Mouse (Mus musculus) gastrocnemius, adult 18-20 months (tissue): ENCODE data around the gene Mgat5. TPM values are rescaled to one million over a fixed set of nuclear protein-coding genes. Genes with fewer than 3 reads are reported as not detected.

ENCODE experiments used
- DNase-seq: peaks from one replicate; pipeline ENCODE4 v3.0.0; 2021; ENCODE audit warnings: low spot score
- total RNA-seq, 2 experiments: library from RNA; stranded (reverse); gene quantifications; 2 replicates each; pipeline ENCODE4 v1.2.3; 2021

Gene Mgat5
- total RNA-seq, 2 experiments from 2014 or later: 0.78 to 1.4 TPM

DNA sequence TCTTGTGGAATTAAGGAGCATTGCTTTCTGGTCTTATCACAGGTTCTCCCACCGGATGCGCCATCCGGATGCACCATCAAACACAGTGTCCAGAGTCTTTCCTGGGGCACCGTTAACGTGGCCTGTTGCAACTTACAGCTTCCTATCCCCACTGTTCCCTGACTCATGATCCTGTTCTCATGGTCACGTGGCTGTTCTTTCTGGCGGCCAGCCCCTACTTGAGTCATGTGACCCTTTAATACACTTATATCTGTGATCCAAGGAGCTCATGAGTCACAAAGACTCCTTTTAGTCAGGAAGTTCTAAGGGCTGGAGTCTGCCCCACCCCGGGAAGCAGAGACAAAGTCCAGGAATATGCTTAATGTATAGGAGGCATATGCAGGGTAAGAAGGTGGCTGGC is 52.2 kb downstream of the Mgat5 start:
- no peak for DNase-seq

- no peak for DNase-seq
Observed at GRCm38 (mm10) chr1:127259669-127260068, 54.9 kb downstream of the Mgat5 start.

DNA sequence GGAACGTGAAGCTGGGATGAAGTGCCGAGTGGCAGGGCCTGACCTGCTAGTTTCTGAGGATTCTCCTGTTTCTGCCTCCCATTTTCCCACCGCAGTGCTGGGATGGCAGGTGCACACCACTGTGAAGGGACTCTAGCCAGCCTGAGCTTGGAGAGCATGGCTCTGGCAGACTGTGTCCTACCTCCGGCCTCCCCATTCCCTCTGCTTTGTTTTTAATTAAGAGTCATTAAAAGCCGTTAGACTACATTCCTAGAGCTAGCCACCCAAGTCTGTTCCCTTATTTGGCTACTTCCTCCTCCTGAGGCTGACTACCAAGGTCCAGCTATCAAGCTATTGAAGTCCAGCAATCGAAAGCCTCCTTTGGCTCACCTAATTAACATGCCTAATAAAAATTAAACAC is 56.2 kb downstream of the Mgat5 start:
- no peak for DNase-seq

- no peak for DNase-seq
Observed at GRCm38 (mm10) chr1:127262170-127262837, 57.5 kb downstream of the Mgat5 start.

DNA sequence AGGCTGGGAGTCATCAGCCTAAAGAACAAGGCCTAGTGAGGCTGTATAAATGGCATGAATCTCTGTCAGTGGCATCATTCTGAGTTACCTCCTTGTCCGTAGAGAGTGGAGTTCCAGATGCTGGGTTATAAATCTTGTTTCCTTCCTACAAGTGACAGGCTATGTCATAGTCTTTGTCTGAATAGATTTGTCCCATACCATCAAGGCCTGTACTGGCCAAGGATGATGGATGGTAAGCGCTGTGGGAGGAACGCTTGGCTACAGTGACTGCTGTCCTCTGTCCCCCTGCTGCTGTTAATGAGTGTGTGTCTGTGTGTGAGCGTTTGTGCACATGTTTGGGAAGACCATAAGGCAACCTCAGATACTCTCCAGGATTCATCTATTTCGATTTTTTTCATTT is 63.2 kb downstream of the Mgat5 start:
- DNase-seq: no peak

DNA sequence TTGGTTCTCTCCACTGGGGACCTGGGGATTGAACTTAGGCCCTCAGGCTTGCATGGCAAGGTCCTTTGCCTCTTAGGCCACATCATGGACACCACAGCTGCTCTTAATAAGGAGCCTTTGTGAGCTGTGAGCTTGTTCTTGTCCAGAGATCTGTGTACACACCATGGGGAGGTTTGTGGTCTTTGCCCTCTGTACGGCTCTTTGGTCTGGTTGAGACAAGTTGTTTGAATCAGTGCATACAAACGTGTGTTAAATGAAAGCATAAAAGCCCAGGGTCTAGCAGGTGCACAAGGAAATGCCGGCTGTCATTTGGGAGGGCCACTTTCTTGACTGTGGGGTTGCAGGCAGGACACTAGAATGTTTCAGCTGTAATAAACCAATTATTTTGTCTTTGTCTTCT is 64.5 kb downstream of the Mgat5 start:
- DNase-seq: no peak

- DNase-seq: no peak
Observed at GRCm38 (mm10) chr1:127270273-127271020, 65.6 kb downstream of the Mgat5 start.

GRCm38 (mm10) chr1:127271156-127271555 is 66.3 kb downstream of the Mgat5 start:
- DNase-seq: no peak

GRCm38 (mm10) chr1:127273363-127273762 is 68.5 kb downstream of the Mgat5 start:
- no peak for DNase-seq

DNA sequence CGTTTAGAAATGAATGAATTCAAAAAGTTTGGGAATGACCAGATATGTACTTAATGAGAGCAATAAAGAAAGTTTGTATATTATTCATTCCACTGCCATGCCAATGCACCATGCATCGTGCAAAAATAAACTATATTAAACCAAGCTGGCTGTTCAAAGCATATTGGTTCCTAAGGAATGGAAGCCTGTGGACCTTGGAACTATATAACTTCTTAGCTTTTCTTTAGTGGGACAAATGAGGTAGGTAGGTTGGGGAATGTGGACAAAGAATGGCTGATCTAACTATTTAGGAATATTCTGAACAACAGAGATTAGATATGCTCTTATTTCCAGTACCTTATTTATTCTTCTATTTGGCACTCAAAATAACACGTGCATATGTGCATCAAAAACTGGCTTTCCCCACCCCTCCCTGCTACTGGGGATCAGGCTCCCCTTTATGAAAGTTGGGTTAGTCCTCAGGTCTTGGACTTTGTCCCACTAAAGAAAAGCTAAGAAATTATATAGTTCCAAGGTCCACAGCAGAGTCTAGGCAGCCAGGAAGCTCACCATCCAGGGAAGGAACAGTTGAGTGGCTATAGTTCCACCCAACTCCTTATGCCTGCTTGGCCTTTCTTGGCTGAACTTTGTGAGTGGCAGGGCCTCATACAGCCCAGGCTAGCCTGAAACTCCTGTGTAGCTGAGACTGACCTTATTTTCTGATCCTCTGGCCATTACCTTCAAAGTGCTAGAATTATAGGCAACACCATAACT is 70.9 kb downstream of the Mgat5 start:
- no peak for DNase-seq

- no peak for DNase-seq
Observed at GRCm38 (mm10) chr1:127278067-127278466, 73.3 kb downstream of the Mgat5 start.

GRCm38 (mm10) chr1:127280256-127280655 is 75.4 kb downstream of the Mgat5 start:
- no peak for DNase-seq

GRCm38 (mm10) chr1:127284975-127285374 is 80.2 kb downstream of the Mgat5 start:
- DNase-seq: no peak

GRCm38 (mm10) chr1:127287505-127287904 is 82.7 kb downstream of the Mgat5 start:
- DNase-seq: no peak

DNA sequence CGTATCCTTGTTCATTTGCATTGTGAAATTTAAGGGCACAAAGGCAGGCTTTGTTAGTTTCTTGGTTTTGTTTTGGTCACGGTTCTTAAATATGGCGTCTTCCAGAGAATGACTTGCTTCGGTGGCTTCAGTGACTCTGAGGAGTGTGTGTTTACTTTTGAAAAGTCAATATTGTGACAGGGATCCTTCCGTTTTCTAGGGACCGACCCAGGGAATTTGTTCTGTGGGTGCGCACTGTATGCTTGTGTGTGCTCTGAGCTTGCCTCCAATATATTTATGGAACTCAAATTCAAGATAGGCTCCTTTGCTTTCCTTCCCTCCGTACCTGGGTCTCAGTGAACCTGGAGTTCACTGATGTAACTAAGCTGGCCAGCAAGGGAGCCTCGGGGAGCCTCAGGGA is 86.1 kb downstream of the Mgat5 start:
- no peak for DNase-seq

DNA sequence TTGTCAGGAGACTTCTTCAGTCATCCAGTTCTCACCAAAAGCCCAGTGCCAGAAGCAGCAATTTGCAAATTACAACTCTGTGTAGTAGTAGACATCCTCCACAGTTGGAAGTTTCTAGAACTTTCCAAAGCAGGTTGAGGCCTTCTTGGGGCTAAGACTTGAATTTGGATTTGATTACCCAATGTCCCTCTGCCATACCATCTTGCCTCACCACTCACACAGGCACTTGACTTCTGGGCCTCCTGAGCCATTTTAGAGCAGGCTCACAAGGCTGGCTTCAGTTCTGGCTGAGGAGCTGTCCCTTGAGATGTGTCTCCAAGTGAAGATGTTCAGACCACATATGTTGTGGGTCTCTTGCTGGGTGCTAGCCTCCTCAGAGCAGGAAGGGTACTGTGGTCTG is 86.9 kb downstream of the Mgat5 start:
- no peak for DNase-seq

GRCm38 (mm10) chr1:127293286-127293685 is 88.5 kb downstream of the Mgat5 start:
- DNase-seq: no peak

DNA sequence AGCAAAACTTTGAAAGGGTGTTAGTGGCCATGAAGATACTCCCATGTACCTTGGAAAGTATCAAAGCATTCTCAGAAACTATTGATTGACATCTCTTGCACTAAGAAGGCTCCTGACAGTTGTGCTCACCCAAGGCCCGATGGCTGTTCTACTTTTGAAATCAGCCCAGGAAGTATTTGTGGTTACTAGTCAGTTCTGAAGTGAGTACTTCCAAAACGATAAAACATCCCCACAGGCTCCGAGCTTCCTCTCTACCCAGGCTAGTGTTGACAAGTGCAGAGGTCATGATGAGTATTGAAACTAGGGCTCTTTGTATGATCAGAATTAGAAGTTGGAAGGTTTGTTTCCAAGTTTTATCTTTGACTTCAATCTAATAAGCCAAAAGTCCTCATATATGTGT is 92.0 kb downstream of the Mgat5 start:
- no peak for DNase-seq

DNA sequence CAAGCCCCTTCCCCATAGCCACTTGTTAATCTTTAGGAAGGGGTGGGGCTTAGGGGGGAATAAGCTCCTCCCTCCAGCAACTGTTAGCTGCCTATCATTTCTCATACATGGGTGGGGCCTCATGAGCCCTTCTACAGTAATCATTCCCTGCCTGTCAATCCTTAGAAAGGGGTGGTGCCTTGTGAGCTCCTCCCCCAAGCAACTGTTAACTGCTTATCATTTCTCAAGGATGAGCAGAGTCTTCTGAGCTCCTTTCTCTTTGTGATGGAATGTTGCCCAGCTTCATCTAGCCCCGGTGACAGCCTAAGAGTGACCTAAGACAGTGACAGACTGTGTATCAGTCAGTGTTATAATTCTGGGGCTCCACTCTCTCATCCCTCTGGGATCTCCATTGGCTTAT is 95.0 kb downstream of the Mgat5 start:
- no peak for DNase-seq

- no peak for DNase-seq
Observed at GRCm38 (mm10) chr1:127301038-127301437, 96.2 kb downstream of the Mgat5 start.

DNA sequence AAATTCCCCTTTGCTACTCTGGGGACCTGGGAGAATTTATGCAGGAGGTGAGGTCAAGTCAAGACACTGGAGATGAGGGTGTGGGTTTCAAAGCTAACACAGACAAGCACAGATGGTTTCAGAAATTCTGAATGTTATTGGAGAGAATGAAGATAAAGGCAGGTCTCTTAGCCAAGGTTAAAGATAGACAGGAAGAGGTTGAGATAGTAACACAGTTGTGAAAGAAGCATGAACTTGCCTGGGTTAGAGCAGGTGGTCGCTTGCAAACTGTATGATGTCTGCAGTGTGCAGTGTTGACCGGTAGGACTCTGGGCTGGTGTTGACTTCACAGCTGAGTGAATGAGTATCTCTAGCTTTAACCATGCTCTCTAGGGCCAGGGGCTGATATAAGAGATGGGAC is 97.8 kb downstream of the Mgat5 start:
- DNase-seq: no peak

DNA sequence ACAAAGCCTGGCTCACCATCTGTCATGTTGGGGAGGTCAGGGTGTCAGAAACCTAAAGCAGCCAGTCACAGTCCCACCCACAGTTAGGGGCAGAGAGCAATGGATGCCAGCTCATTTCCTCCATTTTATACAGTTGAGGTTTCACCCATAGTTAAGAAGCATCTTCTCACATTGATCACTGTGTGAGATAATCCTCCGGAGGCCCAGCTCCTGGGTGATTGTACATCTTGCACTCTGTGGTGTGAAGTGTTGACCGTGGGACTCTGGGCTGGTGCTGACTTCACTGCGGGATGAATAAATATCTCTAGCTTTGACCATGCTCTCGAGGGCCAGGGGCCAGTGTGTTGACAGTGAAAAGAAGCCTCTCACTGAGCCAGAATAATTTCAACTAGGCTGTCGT is 99.0 kb downstream of the Mgat5 start:
- DNase-seq: no peak

- no peak for DNase-seq
Observed at GRCm38 (mm10) chr1:127304281-127304680, 99.5 kb downstream of the Mgat5 start.
